ENCODE assay signal across 9 mouse cellular contexts in the genomic region with DNA sequence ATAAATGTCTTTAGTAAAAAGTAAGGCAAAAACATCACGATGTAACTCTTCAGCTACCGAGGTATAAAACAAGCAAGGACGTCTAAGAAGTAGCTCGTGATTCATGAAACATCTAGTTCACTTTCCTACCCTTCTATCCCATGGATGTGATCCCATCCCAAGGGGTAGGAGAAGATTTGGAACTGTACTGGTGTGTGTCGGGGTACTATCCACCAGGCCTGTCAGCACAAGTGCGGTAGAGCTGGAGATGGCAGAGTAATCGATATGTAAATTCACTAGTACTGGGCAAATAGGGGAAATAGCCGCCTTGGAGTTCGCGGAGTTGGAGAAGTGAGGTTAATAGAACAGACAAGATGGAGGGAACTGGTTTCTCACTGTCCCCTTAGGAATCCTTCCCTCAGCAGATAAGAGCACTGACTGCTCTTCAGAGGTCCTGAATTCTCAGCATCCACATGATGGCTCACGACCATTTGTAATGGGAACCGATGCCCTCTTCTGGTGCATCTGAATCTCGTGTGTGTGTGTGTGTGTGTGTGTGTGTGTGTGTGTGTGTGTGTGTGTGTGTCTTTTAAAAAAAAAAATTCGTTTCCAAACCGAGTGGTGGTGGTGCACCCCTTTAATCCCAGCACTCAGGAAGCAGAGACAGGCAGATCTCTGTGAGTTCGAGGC. TPM values are rescaled to one million over a fixed set of nuclear protein-coding genes. Genes with fewer than 3 reads are reported as not detected.
DNase-seq lines count a peak whose midpoint lies in the region; ATAC-seq and TF ChIP-seq lines count a peak whose summit lies in the region.
"Had no signal": no experiment of that assay in that cellular context is flagged by ENCODE, and none has a peak within 500 bp of the region (broad histone marks: within the 10 kb centered on the region; RNA-seq: fewer than 3 reads in every experiment).

No protein-coding gene starts in this region.

- H3K4me1 ChIP-seq in forebrain, embryonic 13.5 days, result peaks cover 34% of the 10 kb centered on the region
- H3K4me1 ChIP-seq in forebrain, embryonic 11.5 days (replicated peaks; ENCODE audit: control insufficient read depth, insufficient read depth, low read length), result peaks cover 20% of the 10 kb centered on the region; the same call in 1 of the 2 replicates
- peaks cover 62% of the 10 kb centered on the region for H3K4me1 ChIP-seq in megakaryocyte, embryonic 14.5 days
- peaks cover 33% of the 10 kb centered on the region for H3K4me1 ChIP-seq in forebrain, embryonic 15.5 days
- no peaks in the 10 kb centered on the region for H3K4me1 ChIP-seq in midbrain, postnatal 0 days (ENCODE audit: insufficient read depth, low read length)

- peak overlapping the region; percentile 60; the same call in 1 of the 2 replicates for H3K4me3 ChIP-seq in forebrain, embryonic 13.5 days
- no peak overlapping the region for H3K4me3 ChIP-seq in forebrain, embryonic 11.5 days (ENCODE audit: low read depth, low read length)
- H3K4me3 ChIP-seq in megakaryocyte, embryonic 14.5 days (replicated peaks), result peak overlapping the region; percentile 98
- H3K4me3 ChIP-seq in forebrain, embryonic 15.5 days, result peak overlapping the region; percentile 70; the same call in 1 of the 2 replicates
- no peak overlapping the region for H3K4me3 ChIP-seq in midbrain, postnatal 0 days (ENCODE audit: low read depth, low read length)

- ATAC-seq in forebrain, embryonic 13.5 days, result no peak
- no peak for ATAC-seq in forebrain, embryonic 11.5 days (replicated peaks; ENCODE audit: low FRiP score)
- ATAC-seq in megakaryocyte, adult 5-6 weeks (ENCODE audit: poor library complexity, severe bottlenecking), result no peak
- no peak for ATAC-seq in forebrain, embryonic 15.5 days (replicated peaks)
- ATAC-seq in midbrain, postnatal 0 days (ENCODE audit: low FRiP score), result no peak

- peaks cover 96% of the 10 kb centered on the region for H3K27me3 ChIP-seq in forebrain, embryonic 13.5 days
- peaks cover 78% of the 10 kb centered on the region for H3K27me3 ChIP-seq in forebrain, embryonic 11.5 days (ENCODE audit: control insufficient read depth, insufficient read depth, low read length)
- H3K27me3 ChIP-seq in megakaryocyte, embryonic 14.5 days (replicated peaks), result peaks cover 5% of the 10 kb centered on the region
- H3K27me3 ChIP-seq in forebrain, embryonic 15.5 days, result peaks cover 90% of the 10 kb centered on the region
- H3K27me3 ChIP-seq in midbrain, postnatal 0 days (ENCODE audit: insufficient read depth, low read length), result peaks cover 63% of the 10 kb centered on the region

- H3K9ac ChIP-seq in forebrain, embryonic 13.5 days, result no peak overlapping the region
- H3K9ac ChIP-seq in forebrain, embryonic 11.5 days (ENCODE audit: low read length), result no peak overlapping the region
- H3K9ac ChIP-seq in forebrain, embryonic 15.5 days (replicated peaks), result no peak overlapping the region
- H3K9ac ChIP-seq in midbrain, postnatal 0 days (replicated peaks; ENCODE audit: low read length, poor library complexity, severe bottlenecking), result no peak overlapping the region

- no peak for DNase-seq in forebrain, embryonic 11.5 days (ENCODE audit: low spot score)
- no peak for DNase-seq in midbrain, postnatal 0 days (ENCODE audit: low spot score)
- no peak for DNase-seq in cerebellum, adult 11-12 months
- DNase-seq in cerebellum, adult 11 months, result no peak
- DNase-seq: right cerebral cortex, postnatal 25 days had no signal

- no peak overlapping the region for H3K27ac ChIP-seq in forebrain, embryonic 13.5 days
- no peak overlapping the region for H3K27ac ChIP-seq in forebrain, embryonic 11.5 days (ENCODE audit: low read depth, low read length)
- no peak overlapping the region for H3K27ac ChIP-seq in forebrain, embryonic 15.5 days (replicated peaks)
- H3K27ac ChIP-seq in midbrain, postnatal 0 days (ENCODE audit: low read depth, low read length), result no peak overlapping the region

- peak; percentile 51 for TF ChIP-seq CTCF in midbrain, postnatal 0 days (IDR thresholded peaks at IDR 0.05)

- H3K4me2 ChIP-seq in forebrain, embryonic 13.5 days, result peak overlapping the region; percentile 77
- H3K4me2 ChIP-seq in forebrain, embryonic 11.5 days (ENCODE audit: low read depth, low read length, severe bottlenecking), result no peak overlapping the region
- H3K4me2 ChIP-seq in forebrain, embryonic 15.5 days (replicated peaks), result peak overlapping the region; percentile 83; the same call in 1 of the 2 replicates
- no peak overlapping the region for H3K4me2 ChIP-seq in midbrain, postnatal 0 days (ENCODE audit: low read depth, low read length, poor library complexity, severe bottlenecking)

- H3K36me3 ChIP-seq in forebrain, embryonic 13.5 days (ENCODE audit: poor library complexity, severe bottlenecking), result no peaks in the 10 kb centered on the region
- no peaks in the 10 kb centered on the region for H3K36me3 ChIP-seq in forebrain, embryonic 11.5 days (ENCODE audit: control insufficient read depth, insufficient read depth, low read length)
- peaks cover 57% of the 10 kb centered on the region for H3K36me3 ChIP-seq in megakaryocyte, embryonic 14.5 days (replicated peaks; ENCODE audit: low read length)
- no peaks in the 10 kb centered on the region for H3K36me3 ChIP-seq in forebrain, embryonic 15.5 days
- no peaks in the 10 kb centered on the region for H3K36me3 ChIP-seq in midbrain, postnatal 0 days (ENCODE audit: insufficient read depth, low read length)

- 38% methylated on average over 16 of the region's 16 CpGs for WGBS in forebrain, embryonic 13.5 days
- 40% methylated on average over 16 of the region's 16 CpGs for WGBS in forebrain, embryonic 11.5 days
- WGBS in forebrain, embryonic 15.5 days, result 39% methylated on average over 16 of the region's 16 CpGs
- WGBS in midbrain, postnatal 0 days, result 43% methylated on average over 16 of the region's 16 CpGs

- H3K9me3 ChIP-seq in forebrain, embryonic 13.5 days (replicated peaks), result no peaks in the 10 kb centered on the region; the same call in 1 of the 2 replicates
- no peaks in the 10 kb centered on the region; the same call in 1 of the 2 replicates for H3K9me3 ChIP-seq in forebrain, embryonic 11.5 days (ENCODE audit: control insufficient read depth, low read length)
- H3K9me3 ChIP-seq in megakaryocyte, embryonic 14.5 days, result peaks cover 13% of the 10 kb centered on the region
- peaks cover 4% of the 10 kb centered on the region; the same call in 1 of the 2 replicates for H3K9me3 ChIP-seq in forebrain, embryonic 15.5 days
- H3K9me3 ChIP-seq in midbrain, postnatal 0 days (ENCODE audit: low read length), result no peaks in the 10 kb centered on the region

RNA-seq across cellular contexts. Expression of gene Tradd, which starts 1.0 kb away (rescaled TPM):
- polyA plus RNA-seq in forebrain, embryonic 13.5 days (2015; fragmentation: Nextera tagmentation; extraction: Ambion mirVana), result 13.2 and 13.3 TPM in 2 replicates
- 12.0 and 12.5 TPM in 2 replicates for polyA plus RNA-seq in forebrain, embryonic 11.5 days (2014; fragmentation: Nextera tagmentation; extraction: Ambion mirVana)
- 32.6 and 35.8 TPM in 2 replicates for polyA plus RNA-seq in megakaryocyte, embryonic 14.5 days (2012; ENCODE audit: insufficient read depth, low replicate concordance)
- 10.6 and 11.1 TPM in 2 replicates for total RNA-seq in megakaryocyte, adult 5-6 weeks (2015)
- total RNA-seq in megakaryocyte, adult 5-6 weeks (2017), result 13.3 and 13.5 TPM in 2 replicates
- 21.1 and 23.7 TPM in 2 replicates for polyA plus RNA-seq in forebrain, embryonic 15.5 days (2015; fragmentation: Nextera tagmentation; extraction: Ambion mirVana)
- 7.5 and 8.3 TPM in 2 replicates for total RNA-seq in midbrain, postnatal 0 days (2014; rRNA removed)
- 7.4 and 8.0 TPM in 2 replicates for polyA plus RNA-seq in midbrain, postnatal 0 days (2015; fragmentation: Nextera tagmentation; extraction: Ambion mirVana)

RNA-seq across cellular contexts. Expression of gene Fbxl8, which starts 1.1 kb away (rescaled TPM):
- 0.44 and 0.58 TPM in 2 replicates for polyA plus RNA-seq in forebrain, embryonic 13.5 days (2015; fragmentation: Nextera tagmentation; extraction: Ambion mirVana)
- polyA plus RNA-seq in forebrain, embryonic 11.5 days (2014; fragmentation: Nextera tagmentation; extraction: Ambion mirVana), result 0.53 and 0.69 TPM in 2 replicates
- 6.2 and 8.9 TPM in 2 replicates for polyA plus RNA-seq in megakaryocyte, embryonic 14.5 days (2012; ENCODE audit: insufficient read depth, low replicate concordance)
- 4.1 and 6.3 TPM in 2 replicates for total RNA-seq in megakaryocyte, adult 5-6 weeks (2015)
- total RNA-seq in megakaryocyte, adult 5-6 weeks (2017), result 3.3 and 3.6 TPM in 2 replicates
- polyA plus RNA-seq in forebrain, embryonic 15.5 days (2015; fragmentation: Nextera tagmentation; extraction: Ambion mirVana), result 0.72 and 0.85 TPM in 2 replicates
- total RNA-seq in midbrain, postnatal 0 days (2014; rRNA removed), result 0.52 and 0.77 TPM in 2 replicates
- polyA plus RNA-seq in midbrain, postnatal 0 days (2015; fragmentation: Nextera tagmentation; extraction: Ambion mirVana), result 0.83 and 0.85 TPM in 2 replicates

RNA-seq across cellular contexts. Expression of gene Hsf4, which starts 6.2 kb away (rescaled TPM):
- 0.10 and 0.13 TPM in 2 replicates for polyA plus RNA-seq in forebrain, embryonic 13.5 days (2015; fragmentation: Nextera tagmentation; extraction: Ambion mirVana)
- not detected in 2 replicates for polyA plus RNA-seq in forebrain, embryonic 11.5 days (2014; fragmentation: Nextera tagmentation; extraction: Ambion mirVana)
- 0.73 TPM in 1 of 2 replicates, not detected in the other for polyA plus RNA-seq in megakaryocyte, embryonic 14.5 days (2012; ENCODE audit: insufficient read depth, low replicate concordance)
- 0.22 TPM in 1 of 2 replicates, not detected in the other for total RNA-seq in megakaryocyte, adult 5-6 weeks (2015)
- total RNA-seq in megakaryocyte, adult 5-6 weeks (2017), result not detected in 2 replicates
- 0.15 and 0.34 TPM in 2 replicates for polyA plus RNA-seq in forebrain, embryonic 15.5 days (2015; fragmentation: Nextera tagmentation; extraction: Ambion mirVana)
- total RNA-seq in midbrain, postnatal 0 days (2014; rRNA removed), result 0.33 TPM in 1 of 2 replicates, not detected in the other
- polyA plus RNA-seq in midbrain, postnatal 0 days (2015; fragmentation: Nextera tagmentation; extraction: Ambion mirVana), result 0.43 and 0.59 TPM in 2 replicates

RNA-seq across cellular contexts. Expression of gene B3gnt9, which starts 8.4 kb away (rescaled TPM):
- polyA plus RNA-seq in forebrain, embryonic 13.5 days (2015; fragmentation: Nextera tagmentation; extraction: Ambion mirVana), result 1.3 and 2.4 TPM in 2 replicates
- 2.9 and 4.3 TPM in 2 replicates for polyA plus RNA-seq in forebrain, embryonic 11.5 days (2014; fragmentation: Nextera tagmentation; extraction: Ambion mirVana)
- 4.9 and 14.6 TPM in 2 replicates for polyA plus RNA-seq in megakaryocyte, embryonic 14.5 days (2012; ENCODE audit: insufficient read depth, low replicate concordance)
- 0.31 TPM in 1 of 2 replicates, not detected in the other for total RNA-seq in megakaryocyte, adult 5-6 weeks (2015)
- total RNA-seq in megakaryocyte, adult 5-6 weeks (2017), result 0.15 TPM in 1 of 2 replicates, not detected in the other
- polyA plus RNA-seq in forebrain, embryonic 15.5 days (2015; fragmentation: Nextera tagmentation; extraction: Ambion mirVana), result 2.9 and 3.0 TPM in 2 replicates
- total RNA-seq in midbrain, postnatal 0 days (2014; rRNA removed), result 14.2 and 17.5 TPM in 2 replicates
- polyA plus RNA-seq in midbrain, postnatal 0 days (2015; fragmentation: Nextera tagmentation; extraction: Ambion mirVana), result 9.5 and 11.5 TPM in 2 replicates

RNA-seq across cellular contexts. Expression of gene Nol3, which starts 12.6 kb away (rescaled TPM):
- 2.4 and 3.0 TPM in 2 replicates for polyA plus RNA-seq in forebrain, embryonic 13.5 days (2015; fragmentation: Nextera tagmentation; extraction: Ambion mirVana)
- 1.6 and 2.1 TPM in 2 replicates for polyA plus RNA-seq in forebrain, embryonic 11.5 days (2014; fragmentation: Nextera tagmentation; extraction: Ambion mirVana)
- polyA plus RNA-seq in megakaryocyte, embryonic 14.5 days (2012; ENCODE audit: insufficient read depth, low replicate concordance), result 0.41 TPM in 1 of 2 replicates, not detected in the other
- total RNA-seq in megakaryocyte, adult 5-6 weeks (2015), result not detected in 2 replicates
- total RNA-seq in megakaryocyte, adult 5-6 weeks (2017), result 0.07 TPM in 1 of 2 replicates, not detected in the other
- polyA plus RNA-seq in forebrain, embryonic 15.5 days (2015; fragmentation: Nextera tagmentation; extraction: Ambion mirVana), result 2.0 and 2.2 TPM in 2 replicates
- 2.0 and 2.3 TPM in 2 replicates for total RNA-seq in midbrain, postnatal 0 days (2014; rRNA removed)
- polyA plus RNA-seq in midbrain, postnatal 0 days (2015; fragmentation: Nextera tagmentation; extraction: Ambion mirVana), result 6.5 and 8.1 TPM in 2 replicates

Comparison
In these comparisons a context has a peak if more than half of its experiments do, and no peak if none do; other contexts are left out.
1. H3K4me2 ChIP-seq: peak in forebrain, embryonic 13.5 days (single experiment) and forebrain, embryonic 15.5 days (single experiment); none in forebrain, embryonic 11.5 days (single experiment) and midbrain, postnatal 0 days (single experiment).
2. H3K4me3 ChIP-seq: peak in forebrain, embryonic 13.5 days (single experiment), megakaryocyte, embryonic 14.5 days (single experiment) and forebrain, embryonic 15.5 days (single experiment); none in forebrain, embryonic 11.5 days (single experiment) and midbrain, postnatal 0 days (single experiment).